Mouse (Mus musculus): ENCODE results near the gene Ruvbl2. TPM values are rescaled to one million over a fixed set of nuclear protein-coding genes. Genes with fewer than 3 reads are reported as not detected.

Gene Ruvbl2
- total RNA-seq, 2 experiments from 2014 or later: 41.4 to 41.8 TPM

- DNase-seq (ENCODE audit: low spot score in 2 of 2): peak; percentile 100
These were observed 3.5 kb downstream of the Ruvbl2 start, which contains the start of gene Gys1 for GRCm38 (mm10) chr7:45434203-45435015. Gene Gys1, plus strand, starts transcription at chr7:45434844.

- no peak for DNase-seq (ENCODE audit: low spot score in 2 of 2)
These were observed 4.1 kb downstream of the Ruvbl2 start for GRCm38 (mm10) chr7:45433835-45434202.

DNA sequence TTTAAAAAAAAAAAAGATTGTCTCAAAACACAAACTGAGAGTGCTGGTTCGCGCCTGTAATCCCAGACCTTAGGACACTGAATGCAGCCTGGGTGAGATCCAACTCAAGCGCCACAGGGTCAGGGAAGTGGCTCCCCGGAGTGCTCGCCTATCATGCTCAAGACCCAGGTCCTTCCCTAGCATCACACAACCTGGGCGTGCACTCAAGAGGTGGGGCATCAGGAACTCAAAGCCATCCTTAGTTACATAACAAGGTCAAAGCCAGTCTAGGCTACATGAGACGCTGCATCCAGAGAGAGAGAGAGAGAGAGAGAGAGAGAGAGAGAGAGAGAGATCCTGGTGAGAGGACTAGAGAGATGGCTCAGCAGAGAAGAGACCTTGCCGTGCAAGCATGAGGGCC lies 11.3 kb downstream of the Ruvbl2 start:
- no peak for DNase-seq (ENCODE audit: low spot score in 2 of 2)

- DNase-seq (ENCODE audit: low spot score in 2 of 2): no peak
These were observed 16.7 kb downstream of the Ruvbl2 start for GRCm38 (mm10) chr7:45421194-45421593.

DNA sequence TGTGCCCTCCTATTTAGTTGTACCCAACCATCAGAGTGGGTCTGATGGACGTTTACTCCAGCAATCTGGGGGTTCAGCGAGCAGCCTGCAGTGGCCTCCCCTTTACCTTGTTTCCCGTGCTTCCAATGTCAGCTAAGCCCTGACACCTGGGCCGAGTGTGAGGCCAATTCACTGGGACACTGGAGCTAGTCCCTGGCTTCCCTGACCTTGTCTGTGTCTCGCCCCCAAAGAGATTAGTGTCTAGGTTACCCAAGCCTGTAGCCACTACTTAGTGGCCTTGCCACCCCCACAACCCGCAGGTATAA lies 17.3 kb downstream of the Ruvbl2 start, which contains the start of gene Lhb:
Gene Lhb, plus strand, starts transcription at position 206 of the 305 bp plus-strand sequence.
- no peak for DNase-seq (ENCODE audit: low spot score in 2 of 2)

GRCm38 (mm10) chr7:45419859-45420614 lies 17.9 kb downstream of the Ruvbl2 start:
- DNase-seq (ENCODE audit: low spot score in 2 of 2): no peak

DNA sequence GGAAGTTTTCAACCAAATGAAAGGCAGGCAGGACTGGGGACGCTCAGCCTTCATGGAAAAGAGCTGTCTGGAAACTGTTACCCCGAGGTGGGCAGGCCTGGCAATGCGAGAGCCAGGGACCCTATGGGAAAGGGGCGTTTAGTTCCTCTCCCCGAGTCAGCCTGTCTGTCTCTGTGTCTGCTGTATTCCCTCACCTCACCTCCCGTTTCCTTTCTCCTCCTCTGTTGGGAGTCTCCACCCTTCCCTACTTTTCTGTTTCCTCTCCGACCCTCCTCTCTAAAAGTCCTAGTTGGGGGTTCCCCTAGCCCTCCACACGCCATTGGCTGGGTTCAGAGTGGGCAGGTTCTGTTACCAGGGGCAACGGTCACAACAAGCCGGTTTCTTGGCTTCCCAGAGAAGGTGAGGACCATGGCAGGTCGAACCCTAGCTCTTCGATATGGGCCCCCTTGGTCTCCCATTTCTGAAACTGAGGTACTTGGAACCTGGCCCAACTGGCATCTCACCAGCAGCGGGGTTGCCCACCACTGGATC lies 19.9 kb downstream of the Ruvbl2 start:
- DNase-seq (ENCODE audit: low spot score in 2 of 2): no peak

GRCm38 (mm10) chr7:45415636-45416035 lies 22.3 kb downstream of the Ruvbl2 start:
- no peak for DNase-seq (ENCODE audit: low spot score in 2 of 2)

DNA sequence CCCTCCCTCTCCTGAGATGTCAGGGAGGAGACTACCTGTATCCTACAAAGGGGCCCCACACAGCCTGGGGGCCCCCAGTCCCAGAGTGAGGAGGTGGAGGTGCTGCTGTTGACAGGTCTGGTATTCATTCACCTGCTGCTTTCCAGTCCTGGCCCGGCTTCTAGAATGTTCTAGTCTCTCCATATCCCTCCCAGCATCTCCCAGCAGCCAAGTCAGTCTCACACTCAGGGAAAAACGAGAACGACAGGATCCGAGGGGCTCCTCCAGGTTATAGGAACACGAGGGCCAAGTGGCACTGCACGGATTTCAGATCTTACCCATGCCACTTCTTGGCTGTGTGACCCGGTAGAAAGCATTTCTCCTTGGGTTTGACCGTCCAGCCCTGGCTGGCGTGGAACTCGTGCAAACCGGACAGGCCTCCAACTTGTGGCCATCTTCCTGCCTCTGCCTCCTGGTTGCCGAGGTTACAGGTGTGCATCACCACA lies 23.1 kb downstream of the Ruvbl2 start:
- DNase-seq (ENCODE audit: low spot score in 2 of 2): no peak

GRCm38 (mm10) chr7:45413864-45414739 lies 23.8 kb downstream of the Ruvbl2 start:
- no peak for DNase-seq (ENCODE audit: low spot score in 2 of 2)

DNA sequence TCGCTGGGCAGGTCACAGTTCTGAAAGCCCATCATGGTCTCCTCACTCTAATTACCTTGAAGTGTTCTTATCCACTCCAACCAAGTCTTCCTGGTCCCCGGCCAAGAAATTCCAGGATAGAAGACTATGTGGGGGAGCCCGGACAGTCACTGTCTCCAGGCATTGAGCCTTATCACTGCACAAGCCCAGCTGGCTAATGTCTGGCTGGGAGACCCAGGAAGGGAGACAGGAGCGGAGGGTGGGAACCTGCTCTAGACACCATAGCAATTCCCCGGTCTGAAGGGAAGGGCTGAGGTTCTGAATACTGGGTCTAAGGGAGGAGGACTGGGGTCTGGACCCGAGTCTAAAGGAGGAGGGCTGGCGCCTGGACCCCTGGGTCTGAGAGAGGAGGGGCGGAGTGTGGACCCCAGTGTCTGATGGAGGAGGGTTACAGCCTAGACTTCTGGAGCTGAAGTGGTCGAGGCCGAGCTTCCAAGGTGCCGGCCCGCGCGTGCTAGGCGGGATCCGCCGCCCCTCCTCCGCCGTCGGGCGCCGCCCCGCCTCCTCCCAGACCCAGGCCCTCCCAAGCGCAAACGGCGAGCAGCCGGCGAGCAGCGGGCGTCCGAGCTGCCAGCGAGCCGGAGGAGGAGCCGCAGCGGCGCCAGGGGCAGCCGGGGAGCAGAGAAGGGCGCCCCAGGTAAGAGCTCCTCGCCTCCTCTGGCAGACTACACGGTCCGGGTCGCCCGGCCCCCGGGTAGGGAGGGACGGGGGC lies 24.6 kb downstream of the Ruvbl2 start, which contains the start of gene Ntf5:
Gene Ntf5, plus strand, starts transcription at position 583 of the 751 bp plus-strand sequence.
- no peak for DNase-seq (ENCODE audit: low spot score in 2 of 2)

DNA sequence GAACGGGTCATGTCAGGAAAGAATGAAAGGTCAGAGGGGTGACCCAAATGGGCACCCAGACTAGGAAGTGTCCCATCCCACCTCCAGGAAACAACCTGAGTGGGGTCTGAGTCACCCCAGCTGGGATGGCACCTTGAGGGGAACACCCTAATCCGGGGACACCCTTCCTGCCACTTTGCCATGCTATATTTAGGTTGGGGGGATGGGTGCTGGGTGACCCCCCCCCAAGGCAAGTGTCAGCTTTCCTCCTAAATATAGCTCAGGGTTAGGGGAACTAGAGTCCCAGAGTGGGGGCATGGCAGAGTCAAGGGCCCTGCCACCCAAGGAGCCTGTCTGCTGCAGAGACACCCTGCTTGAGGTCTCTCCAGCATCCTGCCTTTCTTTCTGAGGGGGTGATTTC lies 25.5 kb downstream of the Ruvbl2 start:
- no peak for DNase-seq (ENCODE audit: low spot score in 2 of 2)

- DNase-seq (ENCODE audit: low spot score in 2 of 2): no peak
These were observed 28.3 kb downstream of the Ruvbl2 start for GRCm38 (mm10) chr7:45409497-45410163.

GRCm38 (mm10) chr7:45408949-45409348 lies 28.9 kb downstream of the Ruvbl2 start:
- no peak for DNase-seq (ENCODE audit: low spot score in 2 of 2)

GRCm38 (mm10) chr7:45408351-45408750 lies 29.5 kb downstream of the Ruvbl2 start:
- DNase-seq (ENCODE audit: low spot score in 2 of 2): no peak

- no peak for DNase-seq (ENCODE audit: low spot score in 2 of 2)
These were observed 30.1 kb downstream of the Ruvbl2 start for GRCm38 (mm10) chr7:45407836-45408235.

DNA sequence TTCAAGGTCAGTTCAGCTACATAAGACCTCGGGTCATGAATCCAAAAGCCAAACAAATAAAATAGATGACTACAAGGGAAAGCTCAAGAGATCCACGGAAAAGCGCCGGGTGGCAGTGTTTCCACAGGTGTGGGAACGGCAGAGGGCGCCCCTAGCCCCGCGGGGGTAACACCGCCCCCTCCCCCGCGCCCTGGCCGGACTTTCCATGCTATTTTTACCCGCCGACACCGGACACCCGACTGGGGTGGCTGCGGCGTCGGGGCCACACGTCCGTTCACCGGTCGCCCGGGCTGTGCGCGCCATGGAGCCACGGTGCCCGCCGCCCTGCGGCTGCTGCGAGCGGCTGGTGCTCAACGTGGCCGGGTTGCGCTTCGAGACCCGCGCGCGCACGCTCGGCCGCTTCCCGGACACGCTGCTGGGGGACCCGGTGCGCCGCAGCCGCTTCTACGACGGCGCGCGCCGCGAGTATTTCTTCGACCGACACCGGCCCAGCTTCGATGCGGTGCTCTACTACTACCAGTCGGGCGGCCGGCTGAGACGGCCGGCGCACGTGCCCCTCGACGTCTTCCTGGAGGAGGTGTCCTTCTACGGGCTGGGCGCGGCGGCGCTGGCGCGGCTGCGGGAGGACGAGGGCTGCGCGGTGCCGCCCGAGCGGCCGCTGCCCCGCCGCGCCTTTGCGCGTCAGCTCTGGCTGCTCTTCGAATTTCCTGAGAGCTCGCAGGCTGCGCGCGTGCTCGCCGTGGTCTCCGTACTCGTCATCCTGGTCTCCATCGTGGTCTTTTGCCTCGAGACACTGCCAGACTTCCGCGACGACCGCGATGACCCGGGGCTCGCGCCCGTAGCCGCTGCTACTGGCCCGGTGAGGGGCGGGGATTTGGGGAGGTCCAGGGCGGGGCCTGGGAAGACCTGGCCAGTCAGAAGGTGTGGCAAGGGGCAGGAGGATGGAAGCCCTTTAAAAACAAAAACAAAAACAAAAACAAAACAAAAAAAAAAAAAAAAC lies 31.4 kb downstream of the Ruvbl2 start:
- no peak for DNase-seq (ENCODE audit: low spot score in 2 of 2)

All from gastrocnemius, postnatal 4 days (tissue).